Mouse (Mus musculus): ENCODE data around the gene Olfr272.

The Olfr272 gene

GRCm38 (mm10) chr4:52919078-52919477 is at the start of gene Olfr272:
TSS of gene Olfr272 (minus strand) at chr4:52919178.
- no peak for DNase-seq

DNA sequence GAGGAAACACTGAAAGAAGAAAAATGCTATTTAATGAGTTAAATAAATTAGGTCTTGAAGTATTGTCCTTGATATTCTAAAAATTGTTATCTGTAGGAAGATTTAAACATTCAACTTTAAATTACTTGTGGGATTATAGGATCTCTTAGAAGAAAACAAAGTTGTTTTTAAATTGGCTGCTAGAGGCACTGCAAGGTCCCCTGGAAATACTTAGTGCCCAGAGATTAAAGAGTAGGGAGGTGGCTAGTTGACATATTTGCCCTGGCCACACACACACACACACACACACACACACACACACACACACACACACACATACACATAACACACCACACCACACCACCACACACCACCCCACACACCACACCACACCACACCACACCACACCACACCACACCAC is 45.3 kb upstream of the Olfr272 start, which contains the start of gene Olfr270:
Gene Olfr270 (plus strand): TSS at position 301 of the 400 bp plus-strand sequence.
- no peak for DNase-seq

DNA sequence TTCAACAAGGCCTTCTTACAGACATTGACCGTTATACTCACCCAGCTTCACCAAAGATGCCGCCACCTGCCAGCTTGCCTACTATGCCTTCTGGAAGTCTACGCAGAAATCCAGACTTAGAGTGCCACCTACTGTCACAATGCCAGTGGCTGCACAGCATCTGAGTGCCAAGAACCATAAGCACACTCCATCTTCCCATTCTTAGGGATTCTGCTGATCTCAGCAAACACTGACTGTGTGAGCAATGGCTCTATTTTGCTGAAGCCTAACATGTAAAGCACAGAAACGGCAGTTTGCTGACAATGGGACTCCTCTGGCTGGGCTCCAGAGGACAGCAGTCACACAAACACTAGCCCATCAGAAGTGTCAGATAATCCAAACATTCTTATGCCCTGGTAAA is 39.7 kb upstream of the Olfr272 start:
- peak; percentile 4 for DNase-seq

DNA sequence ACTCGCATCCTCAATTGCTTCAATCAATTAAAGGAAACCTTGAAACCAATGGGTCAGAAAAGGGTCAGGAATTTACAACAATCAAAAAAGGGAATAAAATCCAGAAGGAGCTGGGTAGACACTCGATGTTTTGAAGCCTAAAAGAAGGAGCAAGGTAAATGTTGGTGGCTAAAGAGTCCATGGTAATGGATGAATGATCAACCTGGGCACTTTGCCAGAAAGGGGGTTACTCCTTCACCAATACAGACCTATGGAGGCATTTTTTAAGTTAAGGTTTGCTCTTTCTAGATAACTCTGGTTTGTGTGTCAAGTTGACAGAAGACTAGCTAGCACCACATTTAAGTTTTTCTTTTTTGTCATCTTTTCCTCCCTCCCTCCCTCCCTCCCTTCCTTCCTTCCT is 30.0 kb upstream of the Olfr272 start:
- DNase-seq = no peak

GRCm38 (mm10) chr4:52946665-52947064 is 27.7 kb upstream of the Olfr272 start:
- no peak for DNase-seq

DNA sequence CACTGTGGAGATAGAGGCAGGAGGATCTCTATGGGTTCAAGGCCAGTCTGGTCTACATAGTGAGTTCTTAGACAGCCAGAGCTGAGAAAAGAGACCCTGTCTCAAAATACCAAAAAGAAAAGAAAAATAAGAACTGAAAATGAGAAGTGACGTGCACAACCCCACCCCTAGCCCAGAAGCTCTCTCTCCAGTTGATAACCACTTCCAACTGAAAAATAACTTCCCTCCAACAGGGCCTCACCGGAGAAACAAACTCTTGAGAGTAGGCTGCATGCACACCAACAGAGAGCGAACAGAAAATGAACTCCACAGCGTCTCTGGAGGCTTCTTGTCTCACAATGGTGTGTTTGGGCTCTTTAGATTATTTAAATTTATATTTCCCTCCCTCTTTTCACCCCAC is 11.5 kb upstream of the Olfr272 start:
- no peak for DNase-seq

- no peak for DNase-seq
These were observed 1.7 kb downstream of the Olfr272 start for GRCm38 (mm10) chr4:52917311-52917688.

DNA sequence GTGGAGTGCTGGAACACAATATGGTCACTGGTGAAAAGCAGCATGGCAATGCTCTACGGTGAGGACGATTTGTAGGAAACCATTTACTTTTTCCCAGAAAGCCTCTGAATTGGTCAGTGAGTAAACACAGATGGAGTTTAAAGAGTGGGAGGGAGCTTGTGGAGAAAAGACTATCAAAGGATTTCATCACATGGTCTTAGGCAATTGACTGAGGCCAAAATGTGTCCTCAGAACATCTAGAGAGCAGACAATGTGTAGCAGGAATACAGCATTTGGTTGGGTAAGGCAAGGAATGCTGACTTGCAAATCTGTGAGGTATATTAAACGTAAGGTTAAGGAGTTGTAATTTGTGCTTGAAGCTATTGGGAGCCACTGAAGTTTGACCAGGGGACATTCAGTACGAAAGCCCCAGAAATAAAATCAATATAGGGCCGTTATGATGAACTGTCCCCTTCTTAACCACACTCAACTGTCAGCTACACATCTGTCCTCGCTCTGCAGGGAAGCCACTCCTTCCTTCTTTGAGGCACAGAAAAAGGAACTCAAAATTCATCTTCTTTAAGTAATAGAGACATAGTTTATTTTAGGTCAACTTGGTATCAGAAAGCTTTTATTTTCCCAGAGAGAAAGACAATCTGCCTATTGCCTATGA is 2.2 kb downstream of the Olfr272 start:
- DNase-seq = no peak

- DNase-seq = no peak
These were observed 6.6 kb downstream of the Olfr272 start for GRCm38 (mm10) chr4:52912409-52912808.

DNA sequence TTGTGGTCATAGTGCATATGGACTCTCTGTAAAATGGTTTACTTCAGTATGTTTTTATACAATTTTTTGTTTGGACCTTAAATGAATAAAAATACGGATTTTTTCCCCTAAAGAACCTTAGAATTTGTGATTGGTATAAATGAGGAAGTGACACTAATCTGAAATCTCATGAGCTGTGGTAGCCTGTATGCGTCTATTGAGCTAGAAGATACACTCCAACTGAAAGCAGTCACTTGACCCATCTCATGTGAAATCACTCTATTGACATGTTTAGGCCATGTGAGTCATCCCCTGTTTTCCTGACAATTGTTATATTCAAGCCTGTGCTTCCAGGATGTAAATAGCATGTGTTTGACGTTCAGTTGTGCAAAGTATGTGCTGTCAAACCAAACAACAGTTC is 9.4 kb downstream of the Olfr272 start:
- DNase-seq = no peak

- DNase-seq = no peak
These were observed 54.8 kb downstream of the Olfr272 start for GRCm38 (mm10) chr4:52864156-52864555.

All from kidney, adult 9 months (tissue).